25 mouse cellular contexts compared by ENCODE assay signal in the genomic region with DNA sequence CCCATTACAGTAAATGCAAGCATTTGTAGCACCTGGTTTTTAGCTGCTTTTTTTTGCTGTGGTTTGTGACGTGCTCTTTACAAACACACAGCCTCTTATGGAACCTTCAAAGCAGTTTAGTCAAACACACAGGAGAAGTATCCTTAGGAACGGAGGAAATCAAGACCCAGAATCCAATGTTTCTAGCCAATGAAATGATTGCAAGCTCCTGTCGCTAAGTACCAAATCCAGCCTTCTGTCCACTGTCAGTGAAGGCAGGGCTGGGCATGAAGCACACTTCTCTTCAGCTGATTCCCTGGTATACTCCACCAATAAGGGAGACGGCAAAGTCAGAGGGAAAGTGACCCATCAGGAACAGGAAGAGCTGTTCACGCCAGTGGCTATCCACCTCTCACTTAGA. TPM values are rescaled to one million over a fixed set of nuclear protein-coding genes. Genes with fewer than 3 reads are reported as not detected.
"Had no signal": no experiment of that assay in that cellular context is flagged by ENCODE, and none has a peak within 500 bp of the region (broad histone marks: within the 10 kb centered on the region; RNA-seq: fewer than 3 reads in every experiment).

No protein-coding gene starts in this region.

- ATAC-seq: intestine, postnatal 0 days; liver, embryonic 12.5 days; midbrain, embryonic 13.5 days; midbrain, embryonic 16.5 days had no signal

- DNase-seq: kidney, adult 2 months; kidney, postnatal 25 days; left cerebral cortex, postnatal 4 days; thymus, adult 18-20 months; thymus, postnatal 36 days had no signal

- H3K4me1 ChIP-seq: limb, embryonic 12.5 days; limb, embryonic 15.5 days; liver, embryonic 12.5 days; liver, embryonic 15.5 days; lung, embryonic 15.5 days; megakaryocyte, embryonic 14.5 days; midbrain, embryonic 10.5 days; midbrain, embryonic 13.5 days; neural tube, embryonic 13.5 days had no signal

- H3K9ac ChIP-seq: limb, embryonic 12.5 days; limb, embryonic 15.5 days; liver, embryonic 12.5 days; liver, embryonic 15.5 days; lung, embryonic 15.5 days; midbrain, embryonic 13.5 days; neural tube, embryonic 13.5 days had no signal

- H3K27me3 ChIP-seq: limb, embryonic 12.5 days; limb, embryonic 15.5 days; liver, embryonic 12.5 days; liver, embryonic 15.5 days; lung, embryonic 15.5 days; megakaryocyte, embryonic 14.5 days; midbrain, embryonic 13.5 days; neural tube, embryonic 13.5 days had no signal

- H3K27ac ChIP-seq: kidney, postnatal 0 days; left cerebral cortex, adult 2 months; limb, embryonic 12.5 days; limb, embryonic 15.5 days; liver, embryonic 12.5 days; lung, embryonic 15.5 days; midbrain, embryonic 10.5 days; midbrain, embryonic 13.5 days; neural tube, embryonic 13.5 days had no signal

- H3K4me3 ChIP-seq: left cerebral cortex, adult 2 months; limb, embryonic 12.5 days; limb, embryonic 15.5 days; liver, embryonic 12.5 days; liver, embryonic 15.5 days; lung, embryonic 15.5 days; midbrain, embryonic 10.5 days; midbrain, embryonic 13.5 days; myocyte; neural tube, embryonic 13.5 days had no signal

- H3K9me3 ChIP-seq: limb, embryonic 12.5 days; limb, embryonic 15.5 days; liver, embryonic 12.5 days; liver, embryonic 15.5 days; lung, embryonic 15.5 days; megakaryocyte, embryonic 14.5 days; midbrain, embryonic 10.5 days; midbrain, embryonic 13.5 days; neural tube, embryonic 13.5 days had no signal

- H3K4me2 ChIP-seq: limb, embryonic 12.5 days; limb, embryonic 15.5 days; liver, embryonic 12.5 days; liver, embryonic 15.5 days; lung, embryonic 15.5 days; midbrain, embryonic 13.5 days; neural tube, embryonic 13.5 days had no signal

RNA-seq across cellular contexts. Expression of a gene that starts 12.8 kb away (rescaled TPM):
- polyA plus RNA-seq: intestine, embryonic 14.5 days; intestine, postnatal 0 days; kidney, embryonic 14.5 days; kidney, postnatal 0 days; limb, embryonic 12.5 days; limb, embryonic 15.5 days; liver, embryonic 12.5 days; liver, embryonic 15.5 days; lung, embryonic 15.5 days; midbrain, embryonic 10.5 days; midbrain, embryonic 16.5 days; myocyte; neural tube, embryonic 13.5 days; small intestine, adult 2 months; spleen, adult 2 months; stomach, embryonic 16.5 days; urinary bladder, adult 2 months had no signal

RNA-seq across cellular contexts. Expression of a gene that starts 14.8 kb away (rescaled TPM):
- polyA plus RNA-seq: intestine, embryonic 14.5 days; intestine, postnatal 0 days; kidney, embryonic 14.5 days; kidney, postnatal 0 days; limb, embryonic 15.5 days; liver, embryonic 12.5 days; liver, embryonic 15.5 days; lung, embryonic 15.5 days; midbrain, embryonic 10.5 days; midbrain, embryonic 13.5 days; midbrain, embryonic 16.5 days; myocyte; neural tube, embryonic 13.5 days; small intestine, adult 2 months; spleen, adult 2 months; stomach, embryonic 16.5 days; urinary bladder, adult 2 months had no signal

RNA-seq across cellular contexts. Expression of a gene that starts 16.2 kb away (rescaled TPM):
- polyA plus RNA-seq: intestine, embryonic 14.5 days; intestine, postnatal 0 days; kidney, adult 2 months; kidney, embryonic 14.5 days; kidney, postnatal 0 days; limb, embryonic 12.5 days; limb, embryonic 15.5 days; liver, embryonic 12.5 days; liver, embryonic 15.5 days; lung, embryonic 15.5 days; midbrain, embryonic 10.5 days; midbrain, embryonic 13.5 days; midbrain, embryonic 16.5 days; myocyte; neural tube, embryonic 13.5 days; small intestine, adult 2 months; spleen, adult 2 months; stomach, embryonic 16.5 days; urinary bladder, adult 2 months had no signal
